23 mouse cellular contexts compared by ENCODE assay signal in genomic region chr13:17960613-17961012, GRCm38 (mm10). TPM values are rescaled to one million over a fixed set of nuclear protein-coding genes. Genes with fewer than 3 reads are reported as not detected.
DNase-seq lines count a peak whose midpoint lies in the region; ATAC-seq lines count a peak whose summit lies in the region.
"Had no signal": no experiment of that assay in that cellular context is flagged by ENCODE, and none has a peak within 500 bp of the region (broad histone marks: within the 10 kb centered on the region; RNA-seq: fewer than 3 reads in every experiment).

No protein-coding gene starts in this region.

- peak; percentile 32 for DNase-seq in lung, postnatal 36 days
- no peak for DNase-seq in lung, adult 18-20 months
- no peak for DNase-seq in embryo, embryonic 10 days (ENCODE audit: low spot score)
- DNase-seq in gastrocnemius, postnatal 10 days, result no peak
- DNase-seq: adrenal gland, postnatal 10 days; adrenal gland, postnatal 36 days; B cell, adult 2 months; cerebellum, adult 18-20 months; cerebellum, adult 9-10 months; cerebellum, postnatal 14 days; embryo, embryonic 11 days; gastrocnemius, adult 2 months; gastrocnemius, postnatal 25 days; heart, postnatal 14 days; heart, postnatal 4 days; kidney, adult 18-20 months had no signal

- peak; percentile 100 for ATAC-seq in granulocyte monocyte progenitor cell, adult 5-6 weeks (replicated peaks; ENCODE audit: poor library complexity, severe bottlenecking)
- ATAC-seq in monocyte, adult 5-6 weeks (replicated peaks; ENCODE audit: insufficient number of reproducible peaks, low FRiP score, low TSS enrichment, poor library complexity, severe bottlenecking), result peak; percentile 71
- ATAC-seq: activated CD4-positive, CD25-positive, alpha-beta regulatory T cell, adult 4 months; forebrain, embryonic 16.5 days; hindbrain, postnatal 0 days; inflammation-experienced regulatory T-cells, adult 6 months; intestine, embryonic 16.5 days had no signal

RNA-seq across cellular contexts. Expression of gene Rala, which starts 16.6 kb away (rescaled TPM):
- 14.0 and 14.7 TPM in 2 replicates for total RNA-seq in granulocyte monocyte progenitor cell, adult 5-6 weeks (2014; fragmentation: Nextera tagmentation)
- total RNA-seq in granulocyte monocyte progenitor cell, adult 5-6 weeks (2017), result 15.9 and 22.4 TPM in 2 replicates
- 52.1 to 58.2 TPM (median 55.3 TPM) in 3 replicates for total RNA-seq in monocyte, adult 5-6 weeks (2017)
- total RNA-seq in gastrocnemius, postnatal 10 days (2021), result 10 to 100 TPM; 31.0 to 33.0 TPM

RNA-seq across cellular contexts. Expression of gene Yae1d1, which starts 32.5 kb away (rescaled TPM):
- 3.4 and 11.0 TPM in 2 replicates for total RNA-seq in granulocyte monocyte progenitor cell, adult 5-6 weeks (2014; fragmentation: Nextera tagmentation)
- total RNA-seq in granulocyte monocyte progenitor cell, adult 5-6 weeks (2017), result 4.0 and 11.8 TPM in 2 replicates
- total RNA-seq in monocyte, adult 5-6 weeks (2017), result 8.9 to 17.6 TPM (median 10.3 TPM) in 3 replicates
- total RNA-seq in gastrocnemius, postnatal 10 days (2021), result 10 to 100 TPM; 15.7 to 18.0 TPM
